Mouse (Mus musculus): ENCODE results near the gene Sipa1l1.

The Sipa1l1 gene

DNA sequence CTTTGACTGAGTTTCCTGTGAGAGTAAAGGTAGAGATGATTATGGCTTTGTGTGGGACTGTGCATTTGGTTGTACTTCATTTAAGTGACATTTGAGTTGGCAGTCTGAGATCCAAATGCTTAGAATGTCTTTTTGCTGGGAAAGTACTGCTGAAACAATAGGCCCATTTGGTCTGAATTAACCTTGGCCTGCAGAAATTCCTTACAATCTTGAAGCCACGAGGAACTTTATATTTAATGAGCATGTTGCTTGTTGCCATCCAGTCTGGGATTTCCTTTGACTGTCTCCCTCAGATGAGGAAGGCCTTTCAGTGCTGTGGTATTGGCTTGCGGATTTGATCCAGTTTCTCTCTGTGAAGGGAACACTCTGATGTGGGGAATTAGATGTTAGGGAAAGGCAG lies 43.9 kb downstream of the Sipa1l1 start:
- no peak for DNase-seq

DNA sequence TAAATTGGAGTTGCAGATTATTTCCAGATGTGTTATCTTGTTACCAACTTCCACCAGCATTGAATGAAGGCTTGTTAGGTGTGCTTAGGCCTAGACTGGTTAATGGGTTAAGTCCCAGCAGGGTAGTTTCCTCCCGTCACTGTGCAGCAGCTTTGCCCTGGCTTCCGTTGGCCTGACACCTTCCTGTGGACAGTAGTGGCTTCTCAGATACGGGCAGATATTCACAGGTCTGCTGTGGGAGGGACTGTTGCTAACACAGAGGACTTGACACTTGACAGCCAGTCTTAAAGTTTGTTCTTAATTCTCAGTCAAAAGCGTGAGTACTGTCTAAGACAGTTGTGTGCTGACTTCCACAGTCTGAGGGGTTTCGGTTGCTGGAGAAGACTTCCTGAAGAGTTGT lies 45.8 kb downstream of the Sipa1l1 start:
- DNase-seq: no peak

- DNase-seq: no peak
These were observed 47.9 kb downstream of the Sipa1l1 start for GRCm38 (mm10) chr12:82216801-82217553.

- no peak for DNase-seq
These were observed 49.1 kb downstream of the Sipa1l1 start for GRCm38 (mm10) chr12:82218201-82218600.

GRCm38 (mm10) chr12:82220367-82221089 lies 51.4 kb downstream of the Sipa1l1 start:
- no peak for DNase-seq

DNA sequence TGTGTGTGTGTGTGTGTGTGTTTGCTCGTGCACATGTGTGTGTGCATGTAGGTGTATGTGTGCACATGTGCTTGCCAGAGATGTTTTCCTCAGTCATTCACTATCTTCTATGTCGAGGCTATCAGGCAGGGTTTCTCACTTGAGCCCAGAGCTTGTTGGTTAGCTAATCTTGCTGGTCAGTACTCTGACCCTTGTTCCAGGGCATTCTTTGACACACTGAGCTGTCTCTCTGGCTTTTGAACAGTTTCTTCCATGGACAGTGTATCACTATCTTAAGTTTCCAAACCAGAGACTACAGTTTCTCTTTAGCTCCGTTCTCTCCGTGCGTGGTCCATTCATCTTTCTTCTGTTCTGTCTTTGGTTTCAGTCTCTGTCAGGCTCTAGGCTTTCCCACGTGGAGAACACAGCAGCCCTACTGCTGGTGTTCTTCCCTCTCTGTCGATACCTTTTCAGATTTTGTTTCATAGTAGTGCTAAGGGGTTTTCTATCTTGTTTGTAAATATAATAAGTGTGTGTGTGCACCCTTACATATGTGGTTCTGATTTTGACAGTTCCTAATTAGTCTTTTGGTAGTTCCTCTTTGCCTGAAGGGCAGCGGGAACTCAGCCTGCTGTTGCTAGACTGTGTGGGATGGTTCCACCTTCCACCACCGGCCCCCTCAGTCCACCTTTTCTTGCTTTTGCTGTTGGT lies 54.2 kb downstream of the Sipa1l1 start:
- DNase-seq: no peak

DNA sequence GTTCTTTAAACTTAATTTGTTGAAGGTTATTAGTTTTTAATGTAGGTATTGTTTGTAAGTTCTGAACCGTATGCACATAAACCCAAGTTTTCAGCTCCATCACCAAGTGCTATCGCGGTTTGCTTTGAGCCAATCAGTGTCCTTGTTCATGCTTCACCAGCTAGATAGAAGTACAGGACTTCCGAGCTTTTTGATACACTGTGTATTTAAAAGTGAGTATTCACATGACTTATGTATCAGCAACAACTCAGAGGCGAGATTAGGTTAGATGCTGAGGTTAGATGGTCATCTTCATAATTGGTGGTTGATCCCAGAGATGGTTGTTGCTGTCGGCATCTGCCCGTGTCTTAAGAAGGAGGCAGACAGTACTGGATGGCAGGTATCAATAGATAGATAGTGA lies 55.7 kb downstream of the Sipa1l1 start:
- DNase-seq: no peak

DNA sequence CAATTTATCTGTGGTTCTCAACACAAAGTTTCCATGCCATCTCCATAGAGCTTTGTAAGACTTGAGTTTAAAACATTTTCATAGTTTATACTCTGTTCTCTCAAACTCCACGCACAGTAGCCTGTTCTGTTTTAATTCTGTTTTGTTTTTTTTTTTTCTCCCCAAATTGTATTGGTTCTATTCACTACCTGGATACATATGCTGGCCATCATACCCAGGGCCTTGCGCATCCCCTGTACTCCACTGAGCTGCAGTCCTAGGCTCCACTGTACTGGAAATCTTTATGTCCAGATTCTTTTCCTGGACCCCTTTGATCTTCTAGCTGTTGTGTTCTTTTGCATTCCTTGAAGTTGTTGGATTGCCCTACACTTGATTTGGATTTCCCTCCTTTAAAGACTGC lies 56.2 kb downstream of the Sipa1l1 start:
- no peak for DNase-seq

GRCm38 (mm10) chr12:82225751-82226228 lies 56.7 kb downstream of the Sipa1l1 start:
- DNase-seq: peak in 1 of 2 experiments; percentile 13

GRCm38 (mm10) chr12:82226311-82227066 lies 57.4 kb downstream of the Sipa1l1 start:
- no peak for DNase-seq

DNA sequence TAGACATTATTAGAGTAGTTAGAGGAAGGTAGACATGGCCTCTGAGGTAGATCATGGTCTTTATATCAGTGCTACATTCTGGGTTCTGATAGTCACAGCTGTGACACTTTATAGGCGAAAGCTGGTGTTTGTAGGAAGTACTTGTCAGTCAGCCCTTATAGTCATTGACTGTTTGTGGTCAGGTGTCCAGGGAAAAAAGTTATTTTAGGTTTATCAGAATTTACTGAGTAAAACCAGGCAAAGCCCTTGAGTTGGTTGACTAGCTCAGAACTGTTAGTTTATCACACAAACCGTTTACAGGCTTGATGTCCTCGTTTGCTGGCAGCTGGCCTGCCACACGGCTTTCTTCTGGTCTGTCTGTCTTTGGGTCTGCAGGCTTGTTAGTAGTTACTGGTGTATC lies 61.0 kb downstream of the Sipa1l1 start:
- no peak for DNase-seq

- no peak for DNase-seq
These were observed 62.1 kb downstream of the Sipa1l1 start for GRCm38 (mm10) chr12:82231191-82231590.

DNA sequence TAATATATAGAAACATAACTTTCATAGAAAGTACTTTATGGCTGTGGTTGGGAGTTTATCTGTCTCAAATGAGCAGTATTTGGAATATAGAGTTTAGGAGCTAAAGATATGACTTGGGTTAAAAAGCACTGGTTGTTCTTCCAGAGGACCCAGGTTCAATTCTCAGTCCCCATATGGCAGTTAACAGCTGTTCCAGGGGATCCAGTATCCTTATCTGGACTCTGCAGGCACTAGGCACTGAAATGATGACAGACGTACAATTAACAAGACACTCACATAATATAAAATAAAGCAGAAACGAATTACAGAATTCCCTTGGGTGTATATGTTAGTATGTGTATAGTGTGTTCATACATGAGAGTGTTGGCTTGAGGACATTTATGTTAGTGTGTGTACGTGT lies 64.1 kb downstream of the Sipa1l1 start:
- DNase-seq: no peak

GRCm38 (mm10) chr12:82234463-82235223 lies 65.5 kb downstream of the Sipa1l1 start:
- no peak for DNase-seq

- DNase-seq: no peak
These were observed 68.0 kb downstream of the Sipa1l1 start for GRCm38 (mm10) chr12:82237095-82237494.

- no peak for DNase-seq
These were observed 68.8 kb downstream of the Sipa1l1 start for GRCm38 (mm10) chr12:82237946-82238345.

DNA sequence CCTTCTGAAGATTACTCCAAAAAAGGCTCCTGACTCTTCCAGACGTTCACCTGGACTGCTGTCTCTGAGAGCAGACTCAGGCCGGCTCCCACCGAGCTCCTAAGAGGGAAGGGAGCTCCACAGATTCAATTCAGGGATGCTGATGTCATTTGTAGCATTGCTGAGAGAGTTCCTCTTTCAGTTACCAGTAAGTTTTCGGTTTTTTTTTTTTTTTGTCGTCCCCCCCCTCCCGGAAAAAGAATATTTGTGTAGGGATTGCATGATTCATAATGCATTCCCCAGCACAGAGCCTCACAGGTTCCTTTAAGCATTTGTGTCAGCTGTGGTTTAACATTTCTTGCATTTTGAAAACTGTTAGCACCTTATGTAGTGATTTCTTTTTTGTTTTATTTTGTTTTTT lies 71.6 kb downstream of the Sipa1l1 start:
- DNase-seq: no peak

DNA sequence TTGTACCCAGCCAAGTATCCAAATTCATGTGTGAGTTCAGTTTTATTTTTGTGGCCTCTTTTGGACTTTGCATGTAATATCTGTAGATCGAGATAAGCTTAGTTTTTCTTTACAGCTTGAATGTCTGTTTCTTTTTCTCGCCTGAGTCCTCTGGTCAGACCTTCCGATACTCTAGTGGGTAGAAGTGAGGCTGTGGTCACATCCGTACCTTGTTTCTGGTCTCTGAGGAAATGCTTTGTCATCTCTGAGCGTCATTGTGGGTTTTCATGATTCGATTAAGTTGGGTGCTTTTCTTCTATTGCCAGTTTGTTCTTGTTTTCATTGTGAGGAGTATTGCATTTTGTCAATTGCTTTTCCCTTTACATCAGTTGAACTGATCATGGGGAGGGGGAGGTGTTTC lies 76.1 kb downstream of the Sipa1l1 start:
- no peak for DNase-seq

DNA sequence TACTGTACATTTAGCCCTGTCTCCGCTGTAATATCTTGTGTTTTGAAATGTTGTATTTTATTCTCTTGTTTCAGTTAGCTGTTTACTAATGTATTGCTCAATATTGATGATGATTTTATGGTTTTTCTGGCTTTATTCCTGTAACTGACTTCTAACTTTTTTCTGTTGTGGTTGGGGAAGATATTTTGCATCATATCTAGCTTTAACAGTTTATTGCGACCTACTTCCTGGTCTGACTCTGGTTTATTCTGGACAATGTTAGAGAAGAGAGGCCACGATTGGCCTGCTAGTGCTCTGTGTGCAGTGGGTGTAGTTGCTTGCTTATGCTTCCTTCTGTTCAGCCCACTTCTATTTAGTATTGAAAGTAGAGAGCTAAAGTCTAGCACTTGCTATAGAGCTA lies 77.3 kb downstream of the Sipa1l1 start:
- DNase-seq: no peak

GRCm38 (mm10) chr12:82247371-82248258 lies 78.5 kb downstream of the Sipa1l1 start:
- no peak for DNase-seq

GRCm38 (mm10) chr12:82248501-82248900 lies 79.4 kb downstream of the Sipa1l1 start:
- DNase-seq: no peak

Measured in thymus, postnatal 36 days (tissue).